Mouse (Mus musculus): ENCODE measurements around the gene Pkhd1. TPM values are rescaled to one million over a fixed set of nuclear protein-coding genes. Genes with fewer than 3 reads are reported as not detected.
"Not testable (repeated sequence)": the region's sequence is repeated elsewhere in the genome, so short reads cannot be mapped to it uniquely, and the experiment has no call there.

Pkhd1 gene
- polyA plus RNA-seq, 1 experiment: not detected

DNA sequence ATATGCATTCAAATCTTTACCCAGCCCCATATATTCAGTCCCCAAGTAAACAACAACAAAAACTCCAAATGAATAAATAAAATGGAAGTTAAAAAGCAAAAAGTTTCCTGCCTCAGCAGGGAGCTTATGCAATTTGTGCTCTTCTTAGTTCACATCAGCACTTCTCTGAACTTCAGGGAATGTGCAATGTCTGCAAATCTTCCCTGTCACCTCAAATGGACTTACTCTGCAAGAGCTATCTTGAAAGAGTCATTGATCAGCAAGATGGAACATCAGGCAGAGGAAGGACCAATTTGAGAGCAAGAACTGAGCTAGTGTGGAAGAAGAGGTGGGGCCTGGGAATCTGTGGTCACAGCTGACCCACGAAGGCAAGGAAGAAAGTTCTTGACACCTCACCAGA, 163.2 kb downstream of the Pkhd1 start:
- Histone ChIP-seq H3K27ac (ENCODE audit: insufficient read depth, low read length) (no peak overlapping the region), H3K4me3 (ENCODE audit: insufficient read depth, low read length) (no peak overlapping the region), H3K4me1 (ENCODE audit: control insufficient read depth, insufficient read depth, low read length) (no peaks in the 10 kb centered on the region)
- TF ChIP-seq CTCF (IDR thresholded peaks at IDR 0.05; ENCODE audit: borderline replicate concordance, insufficient read depth, low read length): no peak
- no peak for TF ChIP-seq POLR2A (IDR thresholded peaks at IDR 0.05; ENCODE audit: low read depth, low read length)

- Histone ChIP-seq H3K4me3 (ENCODE audit: insufficient read depth, low read length) (no peak overlapping the region), H3K4me1 (ENCODE audit: control insufficient read depth, insufficient read depth, low read length) (no peaks in the 10 kb centered on the region), H3K27ac (ENCODE audit: insufficient read depth, low read length) (no peak overlapping the region)
- TF ChIP-seq POLR2A (IDR thresholded peaks at IDR 0.05; ENCODE audit: low read depth, low read length) (no peak), CTCF (IDR thresholded peaks at IDR 0.05; ENCODE audit: borderline replicate concordance, insufficient read depth, low read length) (peak; percentile 92)
These were observed 167.8 kb downstream of the Pkhd1 start for GRCm38 (mm10) chr1:20450074-20450473.

DNA sequence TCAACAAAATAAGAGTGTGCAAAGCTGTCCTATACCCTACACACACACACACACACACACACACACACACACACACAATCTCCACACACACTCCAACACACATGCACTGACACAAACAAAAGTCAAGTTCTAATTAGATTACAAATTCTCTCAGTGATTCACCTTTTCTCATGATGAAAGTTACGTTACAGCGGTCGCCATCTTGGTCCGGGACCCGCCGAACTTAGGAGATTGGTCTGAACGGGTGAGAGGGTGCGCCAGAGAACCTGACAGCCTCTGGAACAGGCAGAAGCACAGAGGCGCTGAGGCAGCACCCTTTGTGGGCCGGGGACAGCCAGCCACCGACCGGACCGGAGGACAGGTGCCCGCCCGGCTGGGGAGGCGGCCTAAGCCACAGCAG, 185.8 kb downstream of the Pkhd1 start:
- H3K4me3 ChIP-seq (ENCODE audit: insufficient read depth, low read length); H3K27ac ChIP-seq (ENCODE audit: insufficient read depth, low read length): not testable (repeated sequence)

GRCm38 (mm10) chr1:20429056-20429394, 188.8 kb downstream of the Pkhd1 start:
- TF ChIP-seq POLR2A (IDR thresholded peaks at IDR 0.05; ENCODE audit: low read depth, low read length): no peak
- TF ChIP-seq CTCF (IDR thresholded peaks at IDR 0.05; ENCODE audit: borderline replicate concordance, insufficient read depth, low read length): no peak
- Histone ChIP-seq H3K27ac (ENCODE audit: insufficient read depth, low read length) (no peak overlapping the region), H3K4me3 (ENCODE audit: insufficient read depth, low read length) (no peak overlapping the region), H3K4me1 (ENCODE audit: control insufficient read depth, insufficient read depth, low read length) (no peaks in the 10 kb centered on the region)

More for the DNA sequence above, 185.8 kb downstream of the Pkhd1 start:
- H3K4me1 ChIP-seq (ENCODE audit: control insufficient read depth, insufficient read depth, low read length): not testable (repeated sequence)

DNA sequence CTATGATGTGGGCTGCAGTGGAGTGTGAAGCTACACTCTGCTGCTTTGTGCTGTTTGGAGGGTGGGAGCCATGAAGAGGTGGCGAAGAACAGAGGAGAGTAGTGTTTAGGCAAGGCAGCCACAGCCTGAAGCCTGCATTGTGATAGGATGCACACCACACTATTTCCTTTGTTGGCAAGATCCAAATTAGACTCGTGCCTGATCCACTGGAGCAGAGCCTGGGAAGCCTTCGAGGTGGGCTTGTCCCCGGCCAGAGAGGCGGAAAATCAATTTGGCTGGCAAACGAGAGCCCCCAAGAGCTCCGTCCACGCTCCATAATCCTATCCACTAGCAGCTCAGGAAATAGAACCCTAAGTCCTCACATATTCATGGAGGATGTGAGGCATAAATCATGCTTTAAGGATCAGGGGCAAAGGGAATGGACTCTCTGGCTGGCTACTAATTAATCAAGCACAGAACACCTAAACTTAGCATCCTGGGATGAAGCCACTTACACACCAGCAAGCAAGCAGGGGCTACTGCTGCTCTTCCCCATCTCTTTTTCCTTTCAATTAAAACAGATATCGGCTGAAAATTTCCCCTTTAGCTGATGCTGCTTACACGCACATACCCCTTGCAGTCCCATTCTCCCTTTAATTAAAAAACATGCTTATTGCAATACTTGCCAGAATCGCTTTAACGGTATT, 189.4 kb downstream of the Pkhd1 start:
- Histone ChIP-seq H3K4me1 (ENCODE audit: control insufficient read depth, insufficient read depth, low read length) (no peaks in the 10 kb centered on the region), H3K4me3 (ENCODE audit: insufficient read depth, low read length) (no peak overlapping the region), H3K27ac (ENCODE audit: insufficient read depth, low read length) (no peak overlapping the region)
- TF ChIP-seq CTCF (IDR thresholded peaks at IDR 0.05; ENCODE audit: borderline replicate concordance, insufficient read depth, low read length) (no peak), POLR2A (IDR thresholded peaks at IDR 0.05; ENCODE audit: low read depth, low read length) (no peak)

- H3K27ac ChIP-seq (ENCODE audit: insufficient read depth, low read length): no peak overlapping the region
These were observed 208.4 kb downstream of the Pkhd1 start for GRCm38 (mm10) chr1:20409411-20409967.

GRCm38 (mm10) chr1:20398319-20398718, 219.5 kb downstream of the Pkhd1 start:
- Histone ChIP-seq H3K4me3 (ENCODE audit: insufficient read depth, low read length) (no peak overlapping the region), H3K27ac (ENCODE audit: insufficient read depth, low read length) (no peak overlapping the region), H3K4me1 (ENCODE audit: control insufficient read depth, insufficient read depth, low read length) (no peaks in the 10 kb centered on the region)
- TF ChIP-seq POLR2A (IDR thresholded peaks at IDR 0.05; ENCODE audit: low read depth, low read length) (no peak), CTCF (IDR thresholded peaks at IDR 0.05; ENCODE audit: borderline replicate concordance, insufficient read depth, low read length) (no peak)

More at GRCm38 (mm10) chr1:20409411-20409967, 208.4 kb downstream of the Pkhd1 start:
- no peak overlapping the region for H3K4me3 ChIP-seq (ENCODE audit: insufficient read depth, low read length)
- TF ChIP-seq CTCF (IDR thresholded peaks at IDR 0.05; ENCODE audit: borderline replicate concordance, insufficient read depth, low read length) (no peak), POLR2A (IDR thresholded peaks at IDR 0.05; ENCODE audit: low read depth, low read length) (no peak)
- H3K4me1 ChIP-seq (ENCODE audit: control insufficient read depth, insufficient read depth, low read length): no peaks in the 10 kb centered on the region

GRCm38 (mm10) chr1:20364437-20364836, 253.4 kb downstream of the Pkhd1 start:
- no peak for TF ChIP-seq POLR2A (IDR thresholded peaks at IDR 0.05; ENCODE audit: low read depth, low read length)
- TF ChIP-seq CTCF (IDR thresholded peaks at IDR 0.05; ENCODE audit: borderline replicate concordance, insufficient read depth, low read length): no peak
- no peak overlapping the region for H3K27ac ChIP-seq (ENCODE audit: insufficient read depth, low read length)
- no peaks in the 10 kb centered on the region for H3K4me1 ChIP-seq (ENCODE audit: control insufficient read depth, insufficient read depth, low read length)
- H3K4me3 ChIP-seq (ENCODE audit: insufficient read depth, low read length): no peak overlapping the region

DNA sequence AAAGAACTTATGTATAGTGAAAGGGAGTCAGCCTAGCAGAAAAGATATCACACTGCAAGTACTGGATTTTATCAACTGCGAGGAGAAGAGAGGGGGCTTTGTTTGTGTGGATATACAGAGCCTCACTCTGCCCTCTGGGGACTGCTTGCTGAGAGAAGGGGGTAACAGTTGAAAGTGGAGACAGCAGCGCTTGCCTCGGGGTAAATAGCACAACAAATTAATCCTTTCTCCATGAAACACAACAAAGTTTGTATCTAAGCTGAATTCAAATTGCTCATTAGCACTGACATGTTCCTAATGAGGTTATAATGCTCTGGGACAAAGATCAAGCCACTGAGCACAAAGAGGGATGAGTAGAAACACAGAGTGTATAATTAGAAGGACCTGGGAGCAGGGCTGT, 273.2 kb downstream of the Pkhd1 start:
- TF ChIP-seq CTCF (IDR thresholded peaks at IDR 0.05; ENCODE audit: borderline replicate concordance, insufficient read depth, low read length) (no peak), POLR2A (IDR thresholded peaks at IDR 0.05; ENCODE audit: low read depth, low read length) (no peak)
- no peak overlapping the region for H3K4me3 ChIP-seq (ENCODE audit: insufficient read depth, low read length)
- no peaks in the 10 kb centered on the region for H3K4me1 ChIP-seq (ENCODE audit: control insufficient read depth, insufficient read depth, low read length)
- no peak overlapping the region for H3K27ac ChIP-seq (ENCODE audit: insufficient read depth, low read length)

GRCm38 (mm10) chr1:20311485-20311884, 306.4 kb downstream of the Pkhd1 start:
- Histone ChIP-seq H3K4me3 (ENCODE audit: insufficient read depth, low read length) (no peak overlapping the region), H3K4me1 (ENCODE audit: control insufficient read depth, insufficient read depth, low read length) (no peaks in the 10 kb centered on the region), H3K27ac (ENCODE audit: insufficient read depth, low read length) (no peak overlapping the region)
- no peak for TF ChIP-seq CTCF (IDR thresholded peaks at IDR 0.05; ENCODE audit: borderline replicate concordance, insufficient read depth, low read length)
- no peak for TF ChIP-seq POLR2A (IDR thresholded peaks at IDR 0.05; ENCODE audit: low read depth, low read length)
